8 mouse cellular contexts compared by ENCODE assay signal in the genomic region with DNA sequence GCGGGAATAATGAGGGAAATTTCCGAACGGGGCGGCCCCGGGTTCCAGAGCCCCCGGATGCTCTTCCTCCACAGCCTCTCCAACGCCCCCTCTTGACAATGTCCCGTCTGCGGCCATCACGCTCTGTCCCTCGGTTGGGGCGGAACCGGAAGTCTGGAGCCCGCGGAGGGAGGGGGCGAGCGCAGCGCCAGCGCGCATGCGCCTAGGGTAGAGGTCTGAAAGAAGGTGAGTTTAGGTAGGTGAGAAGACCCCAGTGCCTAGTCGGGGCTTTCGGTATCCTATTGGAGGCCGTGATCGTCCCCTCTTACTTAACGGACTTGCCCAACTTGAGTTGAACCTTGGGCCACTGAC. TPM values are rescaled to one million over a fixed set of nuclear protein-coding genes. Genes with fewer than 3 reads are reported as not detected.
DNase-seq lines count a peak whose midpoint lies in the region; ATAC-seq and TF ChIP-seq lines count a peak whose summit lies in the region.

A gene (minus strand): TSS at position 155 of the 351 bp plus-strand sequence.

- H3K27me3 ChIP-seq in E14TG2a.4 (ENCODE audit: insufficient read depth, low read length): no peaks in the 10 kb centered on the region
- H3K27me3 ChIP-seq in forebrain, embryonic 13.5 days: no peaks in the 10 kb centered on the region; the same call in 1 of the 2 replicates
- H3K27me3 ChIP-seq in neural tube, embryonic 15.5 days (replicated peaks): no peaks in the 10 kb centered on the region

- no peak for TF ChIP-seq CTCF in E14TG2a.4 (conservative IDR thresholded peaks at IDR 0.05; ENCODE audit: low read length)

- peak; percentile 74 for DNase-seq in c-Kit-positive CD71-positive TER-119-positive erythroid progenitor cells, embryonic 14.5 days (ENCODE audit: low spot score)
- peak; percentile 89 to 93 for DNase-seq in heart, postnatal 14 days
- peak; percentile 46 for DNase-seq in large intestine, adult 2 months (ENCODE audit: low read depth, low spot score)
- DNase-seq in lung, adult 18-20 months: peak; percentile 87 to 92
- DNase-seq in thymus, adult 18-20 months: peak; percentile 86 to 89

- H3K4me3 ChIP-seq in E14TG2a.4 (replicated peaks; ENCODE audit: low read length): peak within 1 kb of the TSS; percentile 97
- H3K4me3 ChIP-seq in forebrain, embryonic 13.5 days: peak within 1 kb of the TSS; percentile 68
- peak within 1 kb of the TSS; percentile 94 for H3K4me3 ChIP-seq in neural tube, embryonic 15.5 days (replicated peaks)

- H3K9me3 ChIP-seq in E14TG2a.4 (ENCODE audit: low read length): no peaks in the 10 kb centered on the region
- no peaks in the 10 kb centered on the region for H3K9me3 ChIP-seq in forebrain, embryonic 13.5 days (replicated peaks)
- no peaks in the 10 kb centered on the region for H3K9me3 ChIP-seq in neural tube, embryonic 15.5 days (replicated peaks)

- H3K27ac ChIP-seq in forebrain, embryonic 13.5 days: peak within 1 kb of the TSS; percentile 83
- H3K27ac ChIP-seq in neural tube, embryonic 15.5 days (replicated peaks): peak within 1 kb of the TSS; percentile 92

- peak within 1 kb of the TSS; percentile 76 for H3K4me2 ChIP-seq in forebrain, embryonic 13.5 days
- H3K4me2 ChIP-seq in neural tube, embryonic 15.5 days: peak within 1 kb of the TSS; percentile 77

- under 1% methylated on average over 26 of the region's 26 CpGs for WGBS in forebrain, embryonic 13.5 days
- under 1% methylated on average over 26 of the region's 26 CpGs for WGBS in large intestine, adult 2 months
- under 1% methylated on average over 26 of the region's 26 CpGs for WGBS in neural tube, embryonic 15.5 days

- H3K9ac ChIP-seq in forebrain, embryonic 13.5 days: peak within 1 kb of the TSS; percentile 81
- peak within 1 kb of the TSS; percentile 88 for H3K9ac ChIP-seq in neural tube, embryonic 15.5 days (replicated peaks)

- H3K36me3 ChIP-seq in E14TG2a.4 (ENCODE audit: insufficient read depth, low read length): peaks cover 16% of the 10 kb centered on the region
- H3K36me3 ChIP-seq in forebrain, embryonic 13.5 days (ENCODE audit: poor library complexity, severe bottlenecking): peaks cover 11% of the 10 kb centered on the region
- H3K36me3 ChIP-seq in neural tube, embryonic 15.5 days: no peaks in the 10 kb centered on the region

- H3K4me1 ChIP-seq in E14TG2a.4 (replicated peaks; ENCODE audit: low read depth, low read length): peaks cover 58% of the 10 kb centered on the region
- H3K4me1 ChIP-seq in forebrain, embryonic 13.5 days: peaks cover 17% of the 10 kb centered on the region
- peaks cover 20% of the 10 kb centered on the region for H3K4me1 ChIP-seq in neural tube, embryonic 15.5 days

- intact Hi-C loops in heart, postnatal 14 days (cut with DNase I): no loop called here

- ATAC-seq in forebrain, embryonic 13.5 days: peak; percentile 90
- peak; percentile 93 for ATAC-seq in neural tube, embryonic 15.5 days (ENCODE audit: low FRiP score)

RNA-seq across cellular contexts. Expression of the gene that starts here (rescaled TPM):
- 24.7 and 25.4 TPM in 2 replicates for polyA plus RNA-seq in forebrain, embryonic 13.5 days (2015; fragmentation: Nextera tagmentation; extraction: Ambion mirVana)
- 1 to 10 TPM; 3.9 to 4.9 TPM for total RNA-seq in heart, postnatal 14 days (2021)
- polyA plus RNA-seq in large intestine, adult 2 months (2012; rRNA removed): 6.7 and 7.0 TPM in 2 replicates
- polyA plus RNA-seq in neural tube, embryonic 15.5 days (2015; fragmentation: Nextera tagmentation; extraction: Ambion mirVana): 17.0 and 19.0 TPM in 2 replicates

Comparison
In these comparisons a context has a peak if more than half of its experiments do, and no peak if none do; other contexts are left out.
1. Peak in every context shown above with its lines: DNase-seq, ATAC-seq, H3K4me3 ChIP-seq and H3K27ac ChIP-seq.